Mouse (Mus musculus) spleen, adult 2 months (tissue): ENCODE results near the gene Dnajc16. TPM values are rescaled to one million over a fixed set of nuclear protein-coding genes. Genes with fewer than 3 reads are reported as not detected.

Experiments
- DNase-seq, 2 experiments: peaks; one replicate each; pipeline versions ENCODE4 v3.0.0 to v3.0.0-alpha.2; 2012 to 2021; ENCODE audit warnings: low spot score in 2 of 2, low read depth in 1 of 2
- H3K27ac ChIP-seq: fragments of 200-500 bp; 2 replicates; pipeline ENCODE4 v1.5.1; 2012; ENCODE audit warnings: low read length, inconsistent platforms; ENCODE audit not compliant: insufficient read depth
- H3K27me3 ChIP-seq: fragments of 200-500 bp; 2 replicates; pipeline ENCODE4 v1.6.1; 2012; ENCODE audit warnings: mild to moderate bottlenecking, moderate library complexity, low read length, inconsistent platforms; ENCODE audit not compliant: control insufficient read depth, insufficient read depth
- H3K36me3 ChIP-seq: fragments of 200-500 bp; 2 replicates; pipeline ENCODE4 v1.6.1; 2012; ENCODE audit warnings: mild to moderate bottlenecking, low read length, inconsistent platforms; ENCODE audit not compliant: control insufficient read depth, insufficient read depth
- H3K4me1 ChIP-seq: fragments of 200-500 bp; 2 replicates; pipeline ENCODE4 v1.6.1; 2011; ENCODE audit warnings: inconsistent platforms; ENCODE audit not compliant: control insufficient read depth, insufficient read depth, insufficient read length
- H3K4me3 ChIP-seq: fragments of 200-500 bp; 2 replicates; pipeline ENCODE4 v1.5.1; 2011; ENCODE audit warnings: mild to moderate bottlenecking, inconsistent platforms; ENCODE audit not compliant: insufficient read depth, insufficient read length; ENCODE audit errors: extremely low read depth
- CTCF ChIP-seq: fragments of 200-500 bp; IDR thresholded peaks from 2 replicates; pipeline ENCODE4 v1.5.1; 2011; ENCODE audit warnings: mild to moderate bottlenecking, inconsistent platforms; ENCODE audit not compliant: insufficient read depth, insufficient read length, insufficient replicate concordance; ENCODE audit errors: extremely low read depth
- POLR2A ChIP-seq: fragments of 200-500 bp; IDR thresholded peaks from 2 replicates; pipeline ENCODE4 v1.6.1; 2011; ENCODE audit warnings: low read depth, low read length, inconsistent platforms
- WGBS: fragments of 180-500 bp; shearing (Covaris S2); methylation state at CpG from one replicate; pipeline ENCODE4 v1.1.7; 2018; 5-methylcytosine and 5-hydroxymethylcytosine counted together
- polyA plus RNA-seq: library from polyadenylated mRNA; depleted of rRNA; stranded (reverse); fragments of >200 nt; gene quantifications from 2 replicates; pipeline ENCODE4 v1.2.3, GENCODE M21; 2012; rRNA removed

The Dnajc16 gene
- 6.6 and 8.0 TPM in 2 replicates for polyA plus RNA-seq

- Histone ChIP-seq H3K36me3 (peaks cover 3% of the 10 kb centered on the region), H3K27me3 (no peaks in the 10 kb centered on the region), H3K4me3 (peak within 1 kb of the TSS; percentile 74), H3K27ac (peak within 1 kb of the TSS; percentile 55), H3K4me1 (no peaks in the 10 kb centered on the region)
- WGBS, result under 1% methylated on average over 42 of the region's 42 CpGs
- no peak for TF ChIP-seq CTCF
- TF ChIP-seq POLR2A, result peak; percentile 43
- DNase-seq, result peak; percentile 94 to 99
These were observed at the start of gene Dnajc16 for GRCm38 (mm10) chr4:141790524-141790990. Gene Dnajc16, minus strand, starts transcription at chr4:141790931.

- no peak overlapping the region for H3K27ac ChIP-seq
- DNase-seq, result no peak
- H3K4me3 ChIP-seq, result no peak overlapping the region
- 40% methylated on average over 5 of the region's 5 CpGs for WGBS
- TF ChIP-seq CTCF (no peak), POLR2A (no peak)
- H3K4me1 ChIP-seq, result no peaks in the 10 kb centered on the region; the same call in 1 of the 2 replicates
- no peaks in the 10 kb centered on the region for H3K27me3 ChIP-seq
- H3K36me3 ChIP-seq, result no peaks in the 10 kb centered on the region
These were observed 43.9 kb upstream of the Dnajc16 start for GRCm38 (mm10) chr4:141834536-141835095.

GRCm38 (mm10) chr4:141833911-141834310 lies 43.2 kb upstream of the Dnajc16 start:
- Histone ChIP-seq H3K4me1 (no peaks in the 10 kb centered on the region; the same call in 1 of the 2 replicates), H3K27me3 (no peaks in the 10 kb centered on the region), H3K4me3 (no peak overlapping the region), H3K36me3 (no peaks in the 10 kb centered on the region), H3K27ac (no peak overlapping the region)
- WGBS, result 78% methylated on average over 1 of the region's 1 CpGs
- TF ChIP-seq POLR2A (no peak), CTCF (no peak)
- DNase-seq, result no peak

GRCm38 (mm10) chr4:141831361-141831760 lies 40.6 kb upstream of the Dnajc16 start:
- Histone ChIP-seq H3K4me1 (no peaks in the 10 kb centered on the region; the same call in 1 of the 2 replicates), H3K36me3 (no peaks in the 10 kb centered on the region), H3K4me3 (no peak overlapping the region), H3K27ac (no peak overlapping the region), H3K27me3 (no peaks in the 10 kb centered on the region)
- TF ChIP-seq POLR2A (no peak), CTCF (no peak)
- WGBS, result 78% methylated on average over 7 of the region's 7 CpGs
- no peak for DNase-seq

- WGBS, result 80% methylated on average over 11 of the region's 11 CpGs
- no peak for DNase-seq
- Histone ChIP-seq H3K4me3 (no peak overlapping the region), H3K27me3 (no peaks in the 10 kb centered on the region), H3K4me1 (no peaks in the 10 kb centered on the region; the same call in 1 of the 2 replicates), H3K27ac (no peak overlapping the region), H3K36me3 (no peaks in the 10 kb centered on the region)
- TF ChIP-seq CTCF (no peak), POLR2A (no peak)
These were observed 39.6 kb upstream of the Dnajc16 start for GRCm38 (mm10) chr4:141830381-141830780.

- no peak for DNase-seq
- no peak overlapping the region for H3K4me3 ChIP-seq
- no peaks in the 10 kb centered on the region for H3K4me1 ChIP-seq
- TF ChIP-seq POLR2A (no peak), CTCF (no peak)
- WGBS, result 44% methylated on average over 4 of the region's 4 CpGs
- no peak overlapping the region for H3K27ac ChIP-seq
- no peaks in the 10 kb centered on the region for H3K27me3 ChIP-seq
- no peaks in the 10 kb centered on the region for H3K36me3 ChIP-seq
These were observed 37.4 kb upstream of the Dnajc16 start for GRCm38 (mm10) chr4:141828177-141828576.

- TF ChIP-seq CTCF (no peak), POLR2A (no peak)
- H3K4me3 ChIP-seq, result no peak overlapping the region
- 91% methylated on average over 2 of the region's 2 CpGs for WGBS
- no peak overlapping the region for H3K27ac ChIP-seq
- no peaks in the 10 kb centered on the region for H3K4me1 ChIP-seq
- no peaks in the 10 kb centered on the region for H3K36me3 ChIP-seq
- no peaks in the 10 kb centered on the region for H3K27me3 ChIP-seq
- DNase-seq, result no peak
These were observed 36.7 kb upstream of the Dnajc16 start for GRCm38 (mm10) chr4:141827401-141827800.
